Mouse (Mus musculus) kidney, adult 2 months (tissue): ENCODE results near the gene Fam178b.

Experiments
- CTCF ChIP-seq: fragments of 200-500 bp; conservative IDR thresholded peaks from 2 replicates; pipeline ENCODE4 v1.5.1; 2011; ENCODE audit warnings: low read depth, mild to moderate bottlenecking, control low read depth, low read length, moderate library complexity, mixed read lengths; ENCODE audit not compliant: insufficient read depth, insufficient read length
- POLR2A ChIP-seq: fragments of 200-500 bp; IDR thresholded peaks from one replicate; pipeline ENCODE4 v1.6.1; 2011; ENCODE audit warnings: low read depth, low read length, control low read depth

- TF ChIP-seq CTCF: no peak
- no peak for TF ChIP-seq POLR2A
Measured at GRCm38 (mm10) chr1:36518259-36518658, 164.7 kb downstream of the Fam178b start.
